Mouse (Mus musculus) midbrain, embryonic 12.5 days (tissue): ENCODE data around the gene Id1. TPM values are rescaled to one million over a fixed set of nuclear protein-coding genes. Genes with fewer than 3 reads are reported as not detected.

Experiments used
- ATAC-seq: fragments of 200-750 bp; cut with Nextera tagmentation; 2 replicates; pipeline ENCODE4 v1.8.0; 2017; ENCODE audit warnings: low read depth, moderate TSS enrichment, moderate library complexity; ENCODE audit not compliant: low FRiP score
- H3K27ac ChIP-seq: fragments of 300-500 bp; sonication (generic); replicated peaks from 2 replicates; pipeline ENCODE4 v1.5.1; 2016; ENCODE audit warnings: mild to moderate bottlenecking
- H3K27me3 ChIP-seq: fragments of 300-500 bp; sonication (generic); 2 replicates; pipeline ENCODE4 v1.6.1; 2016; ENCODE audit warnings: mild to moderate bottlenecking
- H3K36me3 ChIP-seq: fragments of 300-500 bp; sonication (generic); 2 replicates; pipeline ENCODE4 v1.6.1; 2016
- H3K4me1 ChIP-seq: fragments of 300-500 bp; sonication (generic); 2 replicates; pipeline ENCODE4 v1.6.1; 2016
- H3K4me2 ChIP-seq: fragments of 300-500 bp; sonication (generic); replicated peaks from 2 replicates; pipeline ENCODE4 v1.6.1; 2016; ENCODE audit warnings: mild to moderate bottlenecking, moderate library complexity
- H3K4me3 ChIP-seq: fragments of 300-500 bp; sonication (generic); 2 replicates; pipeline ENCODE4 v1.5.1; 2016; ENCODE audit warnings: mild to moderate bottlenecking
- H3K9ac ChIP-seq: fragments of 300-500 bp; sonication (generic); replicated peaks from 2 replicates; pipeline ENCODE4 v1.6.1; 2016; ENCODE audit warnings: mild to moderate bottlenecking, moderate library complexity
- H3K9me3 ChIP-seq: fragments of 300-500 bp; sonication (generic); 2 replicates; pipeline ENCODE4 v1.6.1; 2016; ENCODE audit warnings: mild to moderate bottlenecking
- WGBS: fragments of 180-500 bp; shearing (Covaris S2); methylation state at CpG from one replicate; pipeline ENCODE4 v1.1.7; 2016; 5-methylcytosine and 5-hydroxymethylcytosine counted together
- microRNA-seq: library from miRNA; unstranded; fragments of <30 nt; microRNA quantifications from one replicate; pipeline ENCODE4, GENCODE M21; 2017
- polyA plus RNA-seq: library from polyadenylated mRNA; unstranded; fragments of >200 nt; fragmentation: Nextera tagmentation; extraction: Ambion mirVana; gene quantifications from 2 replicates; pipeline ENCODE4 v1.2.1, GENCODE M21; 2016

Gene Id1
- polyA plus RNA-seq, 1 experiment from 2014 or later = 69.6 TPM

- Histone ChIP-seq H3K4me3 (no peak overlapping the region), H3K4me2 (no peak overlapping the region), H3K4me1 (no peaks in the 10 kb centered on the region), H3K9me3 (no peaks in the 10 kb centered on the region), H3K36me3 (peaks cover 18% of the 10 kb centered on the region), H3K9ac (no peak overlapping the region), H3K27me3 (no peaks in the 10 kb centered on the region), H3K27ac (no peak overlapping the region)
- WGBS = 82% methylated on average over 3 of the region's 3 CpGs
- no peak for ATAC-seq
Measured at GRCm38 (mm10) chr2:152776019-152776418, 40.0 kb downstream of the Id1 start.

- no peak overlapping the region for H3K9ac ChIP-seq
Measured at GRCm38 (mm10) chr2:152776435-152776834, 40.4 kb downstream of the Id1 start.

GRCm38 (mm10) chr2:152777081-152777480, 41.0 kb downstream of the Id1 start:
- Histone ChIP-seq H3K4me3 (no peak overlapping the region), H3K4me1 (no peaks in the 10 kb centered on the region), H3K9me3 (no peaks in the 10 kb centered on the region), H3K36me3 (peaks cover 27% of the 10 kb centered on the region), H3K27ac (no peak overlapping the region), H3K4me2 (no peak overlapping the region), H3K27me3 (no peaks in the 10 kb centered on the region), H3K9ac (no peak overlapping the region)
- no peak for ATAC-seq
- WGBS = 88% methylated on average over 3 of the region's 3 CpGs

More at GRCm38 (mm10) chr2:152776435-152776834, 40.4 kb downstream of the Id1 start:
- no peak overlapping the region for H3K27ac ChIP-seq
- H3K4me3 ChIP-seq = no peak overlapping the region
- no peaks in the 10 kb centered on the region for H3K27me3 ChIP-seq
- H3K36me3 ChIP-seq = peaks cover 23% of the 10 kb centered on the region
- H3K4me1 ChIP-seq = no peaks in the 10 kb centered on the region
- H3K4me2 ChIP-seq = no peak overlapping the region
- no peak for ATAC-seq
- H3K9me3 ChIP-seq = no peaks in the 10 kb centered on the region
- WGBS = 83% methylated on average over 2 of the region's 2 CpGs

GRCm38 (mm10) chr2:152780466-152780865, 44.4 kb downstream of the Id1 start:
- no peak overlapping the region for H3K4me3 ChIP-seq
- no peak overlapping the region for H3K27ac ChIP-seq
- no peaks in the 10 kb centered on the region for H3K27me3 ChIP-seq
- no peak overlapping the region for H3K4me2 ChIP-seq
- WGBS = 96% methylated on average over 2 of the region's 2 CpGs
- H3K4me1 ChIP-seq = no peaks in the 10 kb centered on the region
- H3K9me3 ChIP-seq = no peaks in the 10 kb centered on the region
- no peak for ATAC-seq
- peaks cover 30% of the 10 kb centered on the region for H3K36me3 ChIP-seq
- no peak overlapping the region for H3K9ac ChIP-seq

GRCm38 (mm10) chr2:152781031-152781711, 45.1 kb downstream of the Id1 start:
- H3K4me2 ChIP-seq = no peak overlapping the region
- no peak overlapping the region for H3K27ac ChIP-seq
- H3K9ac ChIP-seq = no peak overlapping the region
- H3K4me3 ChIP-seq = no peak overlapping the region
- ATAC-seq = no peak
- WGBS = 93% methylated on average over 3 of the region's 3 CpGs
- H3K9me3 ChIP-seq = no peaks in the 10 kb centered on the region
- peaks cover 30% of the 10 kb centered on the region for H3K36me3 ChIP-seq
- no peaks in the 10 kb centered on the region for H3K27me3 ChIP-seq
- no peaks in the 10 kb centered on the region for H3K4me1 ChIP-seq

GRCm38 (mm10) chr2:152782656-152783055, 46.6 kb downstream of the Id1 start:
- Histone ChIP-seq H3K27ac (no peak overlapping the region), H3K9ac (no peak overlapping the region), H3K4me1 (no peaks in the 10 kb centered on the region), H3K9me3 (no peaks in the 10 kb centered on the region), H3K4me3 (no peak overlapping the region), H3K36me3 (peaks cover 27% of the 10 kb centered on the region), H3K4me2 (no peak overlapping the region), H3K27me3 (no peaks in the 10 kb centered on the region)
- 91% methylated on average over 5 of the region's 5 CpGs for WGBS
- no peak for ATAC-seq

GRCm38 (mm10) chr2:152783241-152783640, 47.2 kb downstream of the Id1 start:
- ATAC-seq = no peak
- WGBS = 93% methylated on average over 5 of the region's 5 CpGs
- Histone ChIP-seq H3K27me3 (no peaks in the 10 kb centered on the region), H3K9ac (no peak overlapping the region), H3K27ac (no peak overlapping the region), H3K9me3 (no peaks in the 10 kb centered on the region), H3K36me3 (peaks cover 25% of the 10 kb centered on the region), H3K4me1 (no peaks in the 10 kb centered on the region), H3K4me3 (no peak overlapping the region), H3K4me2 (no peak overlapping the region)

GRCm38 (mm10) chr2:152784640-152785039, 48.6 kb downstream of the Id1 start:
- no peaks in the 10 kb centered on the region for H3K27me3 ChIP-seq
- peaks cover 20% of the 10 kb centered on the region for H3K36me3 ChIP-seq
- WGBS = 95% methylated on average over 8 of the region's 8 CpGs
- H3K4me2 ChIP-seq = no peak overlapping the region
- peaks cover 7% of the 10 kb centered on the region; the same call in 1 of the 2 replicates for H3K4me1 ChIP-seq
- H3K9me3 ChIP-seq = no peaks in the 10 kb centered on the region
- no peak for ATAC-seq
- no peak overlapping the region for H3K27ac ChIP-seq
- H3K9ac ChIP-seq = no peak overlapping the region
- H3K4me3 ChIP-seq = no peak overlapping the region

- peaks cover 17% of the 10 kb centered on the region for H3K36me3 ChIP-seq
- no peak overlapping the region for H3K9ac ChIP-seq
- H3K4me1 ChIP-seq = peaks cover 10% of the 10 kb centered on the region
- ATAC-seq = no peak
- H3K27ac ChIP-seq = no peak overlapping the region
- no peak overlapping the region for H3K4me3 ChIP-seq
- 83% methylated on average over 18 of the region's 18 CpGs for WGBS
- no peaks in the 10 kb centered on the region for H3K27me3 ChIP-seq
- H3K4me2 ChIP-seq = no peak overlapping the region
- no peaks in the 10 kb centered on the region for H3K9me3 ChIP-seq
Measured at GRCm38 (mm10) chr2:152785446-152786350, 49.6 kb downstream of the Id1 start.

Small RNA genes lying within 50 kb of the gene (microRNA-seq; reads per million reads assigned to microRNA genes)
- not detected for gene Gm23802

Other genes starting within 250 kb of the Id1 start
- not detected in 2 replicates for gene Defb22, start 246.1 kb upstream of the Id1 start, polyA plus RNA-seq
- not detected in 2 replicates for gene Defb26, start 224.6 kb upstream of the Id1 start, polyA plus RNA-seq
- not detected in 2 replicates for gene Defb28, start 218.0 kb upstream of the Id1 start, polyA plus RNA-seq
- gene Defb29, start 196.2 kb upstream of the Id1 start, polyA plus RNA-seq = not detected in 2 replicates
- gene Gm17416, start 166.9 kb upstream of the Id1 start, polyA plus RNA-seq = not detected in 2 replicates
- not detected in 2 replicates for gene Defb21, start 163.5 kb upstream of the Id1 start, polyA plus RNA-seq
- gene Defb19, start 155.9 kb upstream of the Id1 start, polyA plus RNA-seq = not detected in 2 replicates
- not detected in 2 replicates for gene Defb45, start 136.9 kb upstream of the Id1 start, polyA plus RNA-seq
- not detected in 2 replicates for gene Defb36, start 131.9 kb upstream of the Id1 start, polyA plus RNA-seq
- not detected in 2 replicates for gene Defb25, start 113.2 kb upstream of the Id1 start, polyA plus RNA-seq
- gene Rem1, start 109.3 kb upstream of the Id1 start, polyA plus RNA-seq = 0.31 TPM in 1 of 2 replicates, not detected in the other
- 142 and 147 TPM in 2 replicates for gene H13, start 66.8 kb upstream of the Id1 start, polyA plus RNA-seq
- gene Mcts2, start 49.2 kb upstream of the Id1 start, polyA plus RNA-seq = 38.4 and 39.6 TPM in 2 replicates
- 3.2 and 3.9 TPM in 2 replicates for gene Cox4i2, start 17.9 kb downstream of the Id1 start, polyA plus RNA-seq
- 156 and 168 TPM in 2 replicates for gene Bcl2l1, start 95.5 kb downstream of the Id1 start, polyA plus RNA-seq
- 109 and 113 TPM in 2 replicates for gene Tpx2, start 111.7 kb downstream of the Id1 start, polyA plus RNA-seq
- gene Mylk2, start 175.1 kb downstream of the Id1 start, polyA plus RNA-seq = not detected in 2 replicates
- 2.4 and 2.6 TPM in 2 replicates for gene Foxs1, start 197.0 kb downstream of the Id1 start, polyA plus RNA-seq
- 1.2 and 1.4 TPM in 2 replicates for gene Dusp15, start 215.4 kb downstream of the Id1 start, polyA plus RNA-seq
- 1.4 and 1.7 TPM in 2 replicates for gene Ttll9, start 226.2 kb downstream of the Id1 start, polyA plus RNA-seq